Mouse (Mus musculus): ENCODE measurements around the gene Rptor. TPM values are rescaled to one million over a fixed set of nuclear protein-coding genes. Genes with fewer than 3 reads are reported as not detected.

Rptor gene
- polyA plus RNA-seq, 1 experiment = 35.2 TPM

GRCm38 (mm10) chr11:119663876-119664275, 61.2 kb downstream of the Rptor start:
- TF ChIP-seq POLR2A (IDR thresholded peaks at IDR 0.05; ENCODE audit: extremely low read depth, insufficient read depth, low read length) (no peak), CTCF (IDR thresholded peaks at IDR 0.05; ENCODE audit: extremely low read depth, insufficient read depth, low read length) (no peak)
- Histone ChIP-seq H3K27ac (ENCODE audit: insufficient read depth, low read length) (no peak overlapping the region), H3K4me1 (ENCODE audit: control insufficient read depth, insufficient read depth, low read length) (peaks cover 3% of the 10 kb centered on the region; the same call in 1 of the 2 replicates), H3K4me3 (ENCODE audit: insufficient read depth, low read length) (no peak overlapping the region)

GRCm38 (mm10) chr11:119664678-119665307, 62.1 kb downstream of the Rptor start:
- Histone ChIP-seq H3K27ac (ENCODE audit: insufficient read depth, low read length) (no peak overlapping the region), H3K4me3 (ENCODE audit: insufficient read depth, low read length) (no peak overlapping the region), H3K4me1 (ENCODE audit: control insufficient read depth, insufficient read depth, low read length) (peaks cover 3% of the 10 kb centered on the region; the same call in 1 of the 2 replicates)
- TF ChIP-seq POLR2A (IDR thresholded peaks at IDR 0.05; ENCODE audit: extremely low read depth, insufficient read depth, low read length) (no peak), CTCF (IDR thresholded peaks at IDR 0.05; ENCODE audit: extremely low read depth, insufficient read depth, low read length) (no peak)

- TF ChIP-seq CTCF (IDR thresholded peaks at IDR 0.05; ENCODE audit: extremely low read depth, insufficient read depth, low read length) = no peak
- TF ChIP-seq POLR2A (IDR thresholded peaks at IDR 0.05; ENCODE audit: extremely low read depth, insufficient read depth, low read length) = no peak
- Histone ChIP-seq H3K27ac (ENCODE audit: insufficient read depth, low read length) (no peak overlapping the region), H3K4me3 (ENCODE audit: insufficient read depth, low read length) (no peak overlapping the region), H3K4me1 (ENCODE audit: control insufficient read depth, insufficient read depth, low read length) (peaks cover 3% of the 10 kb centered on the region; the same call in 1 of the 2 replicates)
Measured at GRCm38 (mm10) chr11:119665308-119665702, 62.6 kb downstream of the Rptor start.

- Histone ChIP-seq H3K27ac (ENCODE audit: insufficient read depth, low read length) (no peak overlapping the region), H3K4me1 (ENCODE audit: control insufficient read depth, insufficient read depth, low read length) (peaks cover 3% of the 10 kb centered on the region; the same call in 1 of the 2 replicates), H3K4me3 (ENCODE audit: insufficient read depth, low read length) (no peak overlapping the region)
- TF ChIP-seq CTCF (IDR thresholded peaks at IDR 0.05; ENCODE audit: extremely low read depth, insufficient read depth, low read length) (no peak), POLR2A (IDR thresholded peaks at IDR 0.05; ENCODE audit: extremely low read depth, insufficient read depth, low read length) (no peak)
Measured at GRCm38 (mm10) chr11:119666567-119667108, 63.9 kb downstream of the Rptor start.

- TF ChIP-seq POLR2A (IDR thresholded peaks at IDR 0.05; ENCODE audit: extremely low read depth, insufficient read depth, low read length) (no peak), CTCF (IDR thresholded peaks at IDR 0.05; ENCODE audit: extremely low read depth, insufficient read depth, low read length) (no peak)
- H3K4me1 ChIP-seq (ENCODE audit: control insufficient read depth, insufficient read depth, low read length) = peaks cover 2% of the 10 kb centered on the region; the same call in 1 of the 2 replicates
- H3K27ac ChIP-seq (ENCODE audit: insufficient read depth, low read length) = no peak overlapping the region
- H3K4me3 ChIP-seq (ENCODE audit: insufficient read depth, low read length) = no peak overlapping the region
Measured at GRCm38 (mm10) chr11:119670690-119671666, 68.3 kb downstream of the Rptor start.

GRCm38 (mm10) chr11:119672041-119672440, 69.3 kb downstream of the Rptor start:
- peaks cover 6% of the 10 kb centered on the region for H3K4me1 ChIP-seq (ENCODE audit: control insufficient read depth, insufficient read depth, low read length)
- H3K4me3 ChIP-seq (ENCODE audit: insufficient read depth, low read length) = no peak overlapping the region
- H3K27ac ChIP-seq (ENCODE audit: insufficient read depth, low read length) = no peak overlapping the region
- TF ChIP-seq CTCF (IDR thresholded peaks at IDR 0.05; ENCODE audit: extremely low read depth, insufficient read depth, low read length) (no peak), POLR2A (IDR thresholded peaks at IDR 0.05; ENCODE audit: extremely low read depth, insufficient read depth, low read length) (no peak)

GRCm38 (mm10) chr11:119672775-119673174, 70.1 kb downstream of the Rptor start:
- Histone ChIP-seq H3K4me1 (ENCODE audit: control insufficient read depth, insufficient read depth, low read length) (peaks cover 8% of the 10 kb centered on the region), H3K4me3 (ENCODE audit: insufficient read depth, low read length) (no peak overlapping the region), H3K27ac (ENCODE audit: insufficient read depth, low read length) (no peak overlapping the region)
- TF ChIP-seq POLR2A (IDR thresholded peaks at IDR 0.05; ENCODE audit: extremely low read depth, insufficient read depth, low read length) (no peak), CTCF (IDR thresholded peaks at IDR 0.05; ENCODE audit: extremely low read depth, insufficient read depth, low read length) (no peak)

GRCm38 (mm10) chr11:119674835-119675234, 72.1 kb downstream of the Rptor start:
- TF ChIP-seq CTCF (IDR thresholded peaks at IDR 0.05; ENCODE audit: extremely low read depth, insufficient read depth, low read length) (no peak), POLR2A (IDR thresholded peaks at IDR 0.05; ENCODE audit: extremely low read depth, insufficient read depth, low read length) (no peak)
- H3K4me1 ChIP-seq (ENCODE audit: control insufficient read depth, insufficient read depth, low read length) = peaks cover 8% of the 10 kb centered on the region
- no peak overlapping the region for H3K27ac ChIP-seq (ENCODE audit: insufficient read depth, low read length)
- no peak overlapping the region for H3K4me3 ChIP-seq (ENCODE audit: insufficient read depth, low read length)

GRCm38 (mm10) chr11:119675546-119675945, 72.8 kb downstream of the Rptor start:
- TF ChIP-seq POLR2A (IDR thresholded peaks at IDR 0.05; ENCODE audit: extremely low read depth, insufficient read depth, low read length) = no peak
- no peak for TF ChIP-seq CTCF (IDR thresholded peaks at IDR 0.05; ENCODE audit: extremely low read depth, insufficient read depth, low read length)
- Histone ChIP-seq H3K4me3 (ENCODE audit: insufficient read depth, low read length) (no peak overlapping the region), H3K27ac (ENCODE audit: insufficient read depth, low read length) (no peak overlapping the region), H3K4me1 (ENCODE audit: control insufficient read depth, insufficient read depth, low read length) (peaks cover 8% of the 10 kb centered on the region)
